Mouse (Mus musculus): ENCODE data around the gene G2e3.

G2e3 gene

GRCm38 (mm10) chr12:51347988-51348697 is at the start of gene G2e3:
TSS of gene G2e3 (plus strand) at chr12:51348061.
- in situ Hi-C loops (cut with MboI; ENCODE audit: low sequenced_read_pairs) = no loop called here

DNA sequence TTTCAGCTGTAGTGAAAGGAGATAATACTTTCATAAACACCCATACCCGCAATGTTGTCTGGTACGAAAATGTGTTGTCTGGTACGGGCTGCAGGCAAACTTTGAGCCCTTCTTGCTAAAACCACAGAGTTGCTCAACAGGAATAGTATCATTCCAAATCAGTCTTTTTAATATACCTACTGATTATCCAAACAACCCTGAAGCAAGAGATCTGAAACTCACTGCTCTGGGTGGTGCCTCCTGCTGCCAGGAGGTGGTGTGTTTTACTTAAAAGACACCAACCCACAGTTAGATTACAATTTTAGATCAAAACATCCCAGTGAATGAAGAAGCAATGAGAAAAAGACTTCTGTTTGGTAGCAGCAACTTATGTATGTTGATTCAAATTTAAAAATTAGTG is 24.3 kb upstream of the G2e3 start:
- in situ Hi-C loops (cut with MboI; ENCODE audit: low sequenced_read_pairs) = no loop called here

- in situ Hi-C loops (cut with MboI; ENCODE audit: low sequenced_read_pairs) = no loop called here
These were observed 21.0 kb upstream of the G2e3 start for GRCm38 (mm10) chr12:51326819-51327218.

DNA sequence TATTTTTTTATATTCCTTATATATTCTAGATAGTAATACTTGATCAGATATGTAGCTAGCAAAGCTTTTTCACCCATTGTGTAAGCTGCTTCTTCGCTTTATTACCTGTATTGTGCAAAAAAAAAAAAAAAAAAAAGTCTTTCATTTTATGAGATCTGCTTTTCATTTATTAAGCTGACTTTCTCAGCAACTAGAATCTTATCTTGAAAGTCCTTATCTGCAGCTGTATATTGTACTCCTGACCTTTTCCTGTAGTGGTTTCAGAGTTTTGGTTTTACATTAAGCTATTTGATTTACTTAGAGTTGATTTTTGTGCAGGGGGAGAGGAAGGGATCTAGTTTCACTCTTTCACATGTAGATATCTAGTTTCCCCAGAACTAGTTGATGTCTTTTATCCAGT is 10.8 kb upstream of the G2e3 start:
- in situ Hi-C loops (cut with MboI; ENCODE audit: low sequenced_read_pairs) = no loop called here

DNA sequence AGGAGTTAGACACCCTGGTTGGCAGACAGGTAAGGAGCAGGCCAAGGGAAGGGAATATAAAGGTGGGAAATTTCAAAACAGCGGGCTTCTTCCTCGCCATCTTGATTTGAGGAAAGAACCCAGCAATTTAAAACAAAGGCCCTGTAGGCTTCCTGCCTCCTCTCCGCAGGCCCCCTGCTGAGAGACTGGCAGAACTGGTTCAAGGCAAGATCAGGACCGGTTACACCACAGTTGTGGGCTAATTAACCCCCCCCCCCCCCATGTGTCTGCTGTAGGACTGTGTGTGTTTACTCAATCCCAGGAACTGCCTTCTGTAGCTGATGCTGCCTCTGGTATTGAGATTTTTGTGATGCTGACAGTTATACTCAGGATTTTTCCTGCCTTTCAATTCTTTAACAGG is 1.7 kb upstream of the G2e3 start:
- in situ Hi-C loops (cut with MboI; ENCODE audit: low sequenced_read_pairs) = no loop called here

DNA sequence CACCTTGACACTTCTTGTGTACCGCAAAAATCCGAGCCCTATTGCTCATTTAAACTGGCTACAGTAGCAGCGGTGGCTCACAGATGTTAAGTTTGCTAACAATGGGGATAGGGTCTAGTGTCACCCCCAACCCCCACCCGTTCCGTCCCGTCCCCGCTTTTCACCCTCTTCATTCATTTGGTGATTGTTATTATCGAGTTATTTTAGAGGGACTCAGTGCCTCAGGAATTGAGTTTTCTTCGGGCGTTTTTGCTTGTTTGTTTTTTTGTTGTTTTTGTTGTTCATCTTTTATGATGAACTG is 787 bp downstream of the G2e3 start:
- in situ Hi-C loops (cut with MboI; ENCODE audit: low sequenced_read_pairs) = no loop called here

DNA sequence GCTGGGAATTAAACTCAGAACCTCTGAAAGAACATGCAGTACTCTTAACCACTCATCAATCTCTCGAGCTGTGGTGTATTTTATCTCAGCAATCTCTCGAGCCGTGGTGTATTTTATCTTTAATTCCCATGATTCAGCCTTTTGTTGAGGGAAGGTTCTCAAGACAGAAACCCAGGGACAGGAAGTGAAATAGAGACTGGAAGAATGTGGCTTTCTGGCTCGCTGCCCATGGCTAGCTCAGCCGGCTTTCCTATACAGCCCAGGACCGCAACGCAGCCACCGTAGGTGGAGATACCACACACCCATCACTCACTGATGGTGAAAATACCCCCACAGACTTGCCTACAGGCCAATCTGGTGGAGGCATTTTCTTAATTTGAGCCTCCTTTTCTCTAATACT is 7.4 kb downstream of the G2e3 start:
- in situ Hi-C loops (cut with MboI; ENCODE audit: low sequenced_read_pairs) = no loop called here

DNA sequence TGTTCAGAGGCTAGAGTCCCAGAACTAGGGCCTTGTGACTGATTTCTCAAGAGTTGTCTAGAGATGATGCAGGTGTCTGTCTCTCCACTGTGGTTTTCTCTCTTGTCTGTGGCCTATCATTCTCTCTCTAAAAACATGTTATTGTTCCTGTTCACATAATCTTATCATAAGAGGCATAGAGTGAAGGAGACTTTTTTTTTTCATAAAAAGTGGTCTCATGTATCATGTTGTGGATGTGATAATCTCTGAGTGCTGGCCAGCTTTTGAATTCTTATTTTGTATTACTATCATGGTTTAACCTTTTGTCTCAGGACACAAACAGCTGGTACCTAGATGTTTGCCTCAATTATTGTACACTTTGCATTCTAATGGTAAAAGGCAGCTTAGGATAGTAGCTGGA is 13.4 kb downstream of the G2e3 start:
- in situ Hi-C loops (cut with MboI; ENCODE audit: low sequenced_read_pairs) = no loop called here

- in situ Hi-C loops (cut with MboI; ENCODE audit: low sequenced_read_pairs) = no loop called here
These were observed 15.0 kb downstream of the G2e3 start for GRCm38 (mm10) chr12:51362898-51363297.

DNA sequence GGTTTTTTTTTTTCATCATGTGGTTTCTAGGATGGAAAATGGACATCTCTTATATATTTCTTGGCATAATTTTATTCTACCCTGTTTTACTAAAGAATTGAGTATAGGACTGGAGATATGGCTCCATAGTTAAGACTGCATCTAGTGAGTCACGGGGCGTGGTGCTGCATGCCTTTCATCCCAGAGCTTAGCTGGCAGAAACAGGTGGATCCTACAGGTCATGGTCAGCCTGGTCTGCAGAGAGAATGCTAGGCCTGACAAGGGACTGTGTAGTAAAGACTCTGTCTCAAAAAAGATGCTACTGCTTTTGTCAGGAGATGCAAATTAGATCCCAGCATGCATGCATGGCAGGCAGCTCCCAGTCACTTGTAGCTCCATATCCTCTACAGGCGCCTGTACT is 20.6 kb downstream of the G2e3 start:
- in situ Hi-C loops (cut with MboI; ENCODE audit: low sequenced_read_pairs) = no loop called here

DNA sequence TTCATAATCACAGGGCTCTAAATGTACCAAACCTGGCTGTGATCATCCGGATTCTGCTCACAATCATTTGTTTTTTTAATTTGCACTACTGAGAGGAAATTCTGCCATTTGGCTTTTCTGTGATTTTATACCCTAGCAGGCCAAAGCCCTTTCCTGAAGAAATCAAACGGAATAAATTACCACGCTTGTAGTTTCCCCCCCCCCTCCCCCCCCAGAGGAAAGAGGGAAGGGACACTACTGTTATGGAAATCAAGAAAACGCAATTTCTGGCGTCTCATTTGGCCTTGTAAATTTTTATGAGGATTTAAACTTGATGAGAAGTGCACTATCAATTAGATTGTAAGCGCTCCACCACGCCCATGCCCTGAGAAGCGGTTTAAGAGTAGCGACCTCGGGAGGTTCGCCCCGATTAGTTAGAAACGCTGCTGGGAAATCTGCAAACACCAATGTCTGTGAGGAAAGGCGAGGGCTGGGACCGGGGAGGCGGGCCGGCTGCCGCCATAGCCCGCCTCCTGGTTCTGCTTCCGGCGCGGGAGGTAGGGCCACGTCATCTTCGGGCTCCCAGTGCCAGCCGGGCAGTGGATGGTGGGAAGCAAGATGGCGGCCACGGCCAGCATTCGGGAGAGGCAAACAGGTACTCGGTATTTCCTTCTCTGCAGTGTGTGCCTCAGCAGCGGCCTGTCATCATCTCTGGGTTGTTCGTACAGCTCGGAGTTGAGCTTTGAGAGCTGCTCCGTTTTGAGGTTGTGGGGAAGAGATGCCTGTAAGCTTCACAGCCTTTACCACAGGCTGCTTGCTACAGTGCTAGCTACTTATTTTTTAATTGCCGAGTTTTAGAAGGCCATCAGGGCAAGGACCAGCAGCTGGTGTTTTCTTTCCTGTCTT is 29.4 kb downstream of the G2e3 start, which contains the start of gene Scfd1:
TSS of gene Scfd1 (plus strand) at position 508 of the 885 bp plus-strand sequence.
- in situ Hi-C loops (cut with MboI; ENCODE audit: low sequenced_read_pairs) = loop anchor here (25.0 kb wide), 2 partner anchors 385 to 610 kb away; no protein-coding TSS in a partner anchor

DNA sequence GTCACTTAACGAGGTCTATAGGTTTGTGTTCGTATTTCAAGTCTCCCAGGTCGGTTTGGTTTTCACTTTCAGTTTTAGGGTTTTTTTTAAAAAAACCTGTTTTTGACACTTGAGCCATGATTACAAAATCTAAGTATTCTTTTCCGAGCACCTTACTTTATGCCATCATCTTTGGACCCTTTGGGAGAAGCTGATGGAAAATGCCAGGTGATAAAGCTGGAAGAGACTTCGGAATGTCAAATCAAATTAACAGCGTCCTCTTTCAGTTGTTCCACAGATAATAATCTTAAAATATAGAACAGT is 30.0 kb downstream of the G2e3 start:
- in situ Hi-C loops (cut with MboI; ENCODE audit: low sequenced_read_pairs) = loop anchor here (25.0 kb wide), 2 partner anchors 384 to 609 kb away; no protein-coding TSS in a partner anchor

- in situ Hi-C loops (cut with MboI; ENCODE audit: low sequenced_read_pairs) = loop anchor here (25.0 kb wide), 3 partner anchors 212 to 587 kb away; no protein-coding TSS in a partner anchor
These were observed 52.0 kb downstream of the G2e3 start for GRCm38 (mm10) chr12:51399871-51400270.

- in situ Hi-C loops (cut with MboI; ENCODE audit: low sequenced_read_pairs) = loop anchor here (25.0 kb wide), 1 partner anchor 210 kb away; no protein-coding TSS in a partner anchor
These were observed 54.3 kb downstream of the G2e3 start for GRCm38 (mm10) chr12:51402060-51402698.

DNA sequence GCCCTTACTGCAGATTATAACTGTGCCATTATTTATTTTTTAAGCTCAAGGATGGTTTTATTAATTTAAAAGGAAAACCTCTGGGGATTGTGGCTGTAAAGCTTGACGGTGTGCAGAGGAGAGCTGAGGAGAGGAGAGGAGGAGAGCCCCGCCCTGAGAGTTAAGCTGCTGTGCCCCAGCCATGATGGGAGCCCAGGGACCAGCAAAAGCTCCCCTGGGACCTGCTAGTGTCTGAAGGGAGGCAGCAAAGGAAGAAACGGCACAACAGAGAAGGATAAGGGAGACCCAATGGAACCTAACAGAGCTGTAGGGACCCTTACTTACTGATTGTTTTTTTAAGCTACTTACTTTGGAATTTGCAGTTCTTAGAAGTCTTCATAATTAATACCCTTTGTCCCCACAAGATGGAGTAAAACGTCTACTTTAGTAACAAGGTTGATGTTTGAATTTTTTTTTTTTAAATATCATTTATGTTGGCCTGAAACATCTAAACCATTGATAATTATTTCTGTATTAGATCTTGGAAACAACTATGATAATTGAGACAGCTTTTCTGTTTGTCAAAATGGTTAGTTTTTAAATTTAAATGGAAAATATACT is 56.2 kb downstream of the G2e3 start:
- in situ Hi-C loops (cut with MboI; ENCODE audit: low sequenced_read_pairs) = loop anchor here (25.0 kb wide), 1 partner anchor 208 kb away; no protein-coding TSS in a partner anchor

GRCm38 (mm10) chr12:51411362-51411761 is 63.5 kb downstream of the G2e3 start:
- in situ Hi-C loops (cut with MboI; ENCODE audit: low sequenced_read_pairs) = loop anchor here (25.0 kb wide), 1 partner anchor 201 kb away; no protein-coding TSS in a partner anchor
